Mouse (Mus musculus) kidney, embryonic 16.5 days (tissue): ENCODE measurements around the gene Rhbdf1. TPM values are rescaled to one million over a fixed set of nuclear protein-coding genes. Genes with fewer than 3 reads are reported as not detected.
"Not testable (repeated sequence)": the region's sequence is repeated elsewhere in the genome, so short reads cannot be mapped to it uniquely, and the experiment has no call there.

ENCODE experiments used
- ATAC-seq: fragments of 200-750 bp; cut with Nextera tagmentation; 2 replicates; pipeline ENCODE4 v1.8.0; 2017; ENCODE audit warnings: moderate TSS enrichment; ENCODE audit not compliant: low FRiP score, low TSS enrichment
- H3K27ac ChIP-seq: fragments of 300-500 bp; sonication (generic); 2 replicates; pipeline ENCODE4 v1.5.1; 2014; ENCODE audit warnings: low read length
- H3K27me3 ChIP-seq: fragments of 300-500 bp; sonication (generic); 2 replicates; pipeline ENCODE4 v1.6.1; 2014; ENCODE audit warnings: low read length, control low read depth, mixed read lengths; ENCODE audit not compliant: insufficient read depth
- H3K36me3 ChIP-seq: fragments of 300-500 bp; sonication (generic); 2 replicates; pipeline ENCODE4 v1.6.1; 2014; ENCODE audit warnings: low read length, control low read depth, mixed read lengths; ENCODE audit not compliant: insufficient read depth
- H3K4me1 ChIP-seq: fragments of 300-500 bp; sonication (generic); 2 replicates; pipeline ENCODE4 v1.6.1; 2014; ENCODE audit warnings: low read length, control low read depth, mixed read lengths; ENCODE audit not compliant: insufficient read depth
- H3K4me2 ChIP-seq: fragments of 300-500 bp; sonication (generic); replicated peaks from 2 replicates; pipeline ENCODE4 v1.6.1; 2014; ENCODE audit warnings: low read depth, low read length
- H3K4me3 ChIP-seq: fragments of 300-500 bp; sonication (generic); 2 replicates; pipeline ENCODE4 v1.5.1; 2014; ENCODE audit warnings: mild to moderate bottlenecking, low read length
- H3K9ac ChIP-seq: fragments of 300-500 bp; sonication (generic); replicated peaks from 2 replicates; pipeline ENCODE4 v1.6.1; 2014; ENCODE audit warnings: low read length
- H3K9me3 ChIP-seq: fragments of 300-500 bp; sonication (generic); 2 replicates; pipeline ENCODE4 v1.6.1; 2016; ENCODE audit warnings: low read length, control low read depth
- WGBS: fragments of 180-500 bp; shearing (Covaris S2); extraction: QIAGEN DNeasy Blood & Tissue Kit; methylation state at CpG from one replicate; pipeline ENCODE4 v1.1.7; 2014; 5-methylcytosine and 5-hydroxymethylcytosine counted together
- polyA plus RNA-seq: library from polyadenylated mRNA; unstranded; fragments of >200 nt; fragmentation: Nextera tagmentation; extraction: Ambion mirVana; gene quantifications from 2 replicates; pipeline ENCODE4 v1.2.1, GENCODE M21; 2015

The Rhbdf1 gene
- polyA plus RNA-seq, 1 experiment from 2014 or later: 61.9 TPM

GRCm38 (mm10) chr11:32205058-32205873 lies 16.8 kb downstream of the Rhbdf1 start, which contains the start of gene Snrnp25:
Snrnp25 (plus strand) TSS chr11:32205415.
- H3K9me3 ChIP-seq: no peaks in the 10 kb centered on the region
- H3K4me3 ChIP-seq: peak within 1 kb of the TSS; percentile 86
- peak within 1 kb of the TSS; percentile 83 for H3K9ac ChIP-seq
- peaks cover 23% of the 10 kb centered on the region for H3K36me3 ChIP-seq
- H3K27me3 ChIP-seq: no peaks in the 10 kb centered on the region
- no peak within 1 kb of the TSS; the same call in 1 of the 2 replicates for H3K27ac ChIP-seq
- peaks cover 12% of the 10 kb centered on the region for H3K4me1 ChIP-seq
- peak within 1 kb of the TSS; percentile 81 for H3K4me2 ChIP-seq
- ATAC-seq: peak; percentile 100
- under 1% methylated on average over 52 of the region's 52 CpGs for WGBS

GRCm38 (mm10) chr11:32201922-32202685 lies 20.0 kb downstream of the Rhbdf1 start:
- H3K36me3 ChIP-seq: no peaks in the 10 kb centered on the region
- no peak overlapping the region for H3K9ac ChIP-seq
- no peak for ATAC-seq
- peaks cover 12% of the 10 kb centered on the region for H3K4me1 ChIP-seq
- H3K4me3 ChIP-seq: no peak overlapping the region
- H3K9me3 ChIP-seq: no peaks in the 10 kb centered on the region
- 75% methylated on average over 11 of the region's 11 CpGs for WGBS
- no peak overlapping the region for H3K4me2 ChIP-seq
- no peaks in the 10 kb centered on the region for H3K27me3 ChIP-seq
- no peak overlapping the region for H3K27ac ChIP-seq

GRCm38 (mm10) chr11:32200992-32201391 lies 21.1 kb downstream of the Rhbdf1 start:
- not testable (repeated sequence) for H3K4me2 ChIP-seq, H3K9ac ChIP-seq, H3K36me3 ChIP-seq, ATAC-seq, H3K4me3 ChIP-seq, H3K9me3 ChIP-seq, H3K27me3 ChIP-seq, H3K27ac ChIP-seq, H3K4me1 ChIP-seq
- 73% methylated on average over 1 of the region's 1 CpGs for WGBS

GRCm38 (mm10) chr11:32200075-32200601 lies 22.0 kb downstream of the Rhbdf1 start, which contains the start of gene Il9r:
Il9r (minus strand) TSS chr11:32200279.
- WGBS: 64% methylated on average over 10 of the region's 10 CpGs
- no peak for ATAC-seq

GRCm38 (mm10) chr11:32199230-32199629 lies 22.9 kb downstream of the Rhbdf1 start:
- 53% methylated on average over 6 of the region's 6 CpGs for WGBS
- ATAC-seq: no peak
- H3K9me3 ChIP-seq: no peaks in the 10 kb centered on the region

More at GRCm38 (mm10) chr11:32200075-32200601, 22.0 kb downstream of the Rhbdf1 start, which contains the start of gene Il9r:
- H3K9ac ChIP-seq: no peak within 1 kb of the TSS
- H3K36me3 ChIP-seq: no peaks in the 10 kb centered on the region
- H3K4me1 ChIP-seq: peaks cover 6% of the 10 kb centered on the region; the same call in 1 of the 2 replicates
- H3K4me2 ChIP-seq: no peak within 1 kb of the TSS
- H3K4me3 ChIP-seq: no peak within 1 kb of the TSS
- H3K27ac ChIP-seq: no peak within 1 kb of the TSS
- H3K9me3 ChIP-seq: no peaks in the 10 kb centered on the region
- H3K27me3 ChIP-seq: no peaks in the 10 kb centered on the region

GRCm38 (mm10) chr11:32198256-32198955 lies 23.7 kb downstream of the Rhbdf1 start:
- Histone ChIP-seq H3K27ac (no peak overlapping the region), H3K4me1 (no peaks in the 10 kb centered on the region), H3K9ac (no peak overlapping the region), H3K9me3 (no peaks in the 10 kb centered on the region), H3K27me3 (no peaks in the 10 kb centered on the region), H3K36me3 (no peaks in the 10 kb centered on the region), H3K4me3 (no peak overlapping the region), H3K4me2 (no peak overlapping the region)
- no peak for ATAC-seq
- WGBS: 74% methylated on average over 14 of the region's 14 CpGs

More at GRCm38 (mm10) chr11:32199230-32199629, 22.9 kb downstream of the Rhbdf1 start:
- Histone ChIP-seq H3K4me3 (no peak overlapping the region), H3K4me1 (no peaks in the 10 kb centered on the region), H3K27ac (no peak overlapping the region), H3K36me3 (no peaks in the 10 kb centered on the region), H3K4me2 (no peak overlapping the region), H3K9ac (no peak overlapping the region), H3K27me3 (no peaks in the 10 kb centered on the region)

GRCm38 (mm10) chr11:32197766-32198165 lies 24.3 kb downstream of the Rhbdf1 start:
- no peak overlapping the region for H3K27ac ChIP-seq
- H3K4me1 ChIP-seq: no peaks in the 10 kb centered on the region
- H3K27me3 ChIP-seq: no peaks in the 10 kb centered on the region
- no peak overlapping the region for H3K4me3 ChIP-seq
- H3K4me2 ChIP-seq: no peak overlapping the region
- no peaks in the 10 kb centered on the region for H3K9me3 ChIP-seq
- no peak overlapping the region for H3K9ac ChIP-seq
- no peaks in the 10 kb centered on the region for H3K36me3 ChIP-seq
- WGBS: 25% methylated on average over 3 of the region's 3 CpGs
- no peak for ATAC-seq

GRCm38 (mm10) chr11:32196727-32197126 lies 25.4 kb downstream of the Rhbdf1 start:
- no peaks in the 10 kb centered on the region for H3K4me1 ChIP-seq
- WGBS: 48% methylated on average over 6 of the region's 6 CpGs
- no peak overlapping the region for H3K27ac ChIP-seq
- no peak overlapping the region for H3K4me2 ChIP-seq
- H3K36me3 ChIP-seq: no peaks in the 10 kb centered on the region
- no peak overlapping the region for H3K9ac ChIP-seq
- H3K9me3 ChIP-seq: no peaks in the 10 kb centered on the region
- H3K27me3 ChIP-seq: no peaks in the 10 kb centered on the region
- no peak for ATAC-seq
- H3K4me3 ChIP-seq: no peak overlapping the region

- Histone ChIP-seq H3K4me3 (no peak overlapping the region), H3K27ac (no peak overlapping the region), H3K4me1 (no peaks in the 10 kb centered on the region), H3K9ac (no peak overlapping the region), H3K36me3 (no peaks in the 10 kb centered on the region), H3K9me3 (no peaks in the 10 kb centered on the region), H3K4me2 (no peak overlapping the region), H3K27me3 (no peaks in the 10 kb centered on the region)
- WGBS: 44% methylated on average over 11 of the region's 11 CpGs
- ATAC-seq: no peak
Measured at GRCm38 (mm10) chr11:32195867-32196540, 26.1 kb downstream of the Rhbdf1 start.
